Mouse (Mus musculus) granulocyte monocyte progenitor cell, adult 5-6 weeks (primary cell): ENCODE measurements at regions not wholly inside any gene's neighbourhood (a gene's known extent, or its start where the extent isn't known, plus 50 kb on each side); places are given as distances from the start of the nearest gene placed in this dataset.

ENCODE experiments used
- ATAC-seq: replicated peaks from 2 replicates; pipeline ENCODE4 v1.8.0; 2016; ENCODE audit warnings: mild to moderate bottlenecking, moderate TSS enrichment, inconsistent platforms; ENCODE audit not compliant: poor library complexity, severe bottlenecking

DNA sequence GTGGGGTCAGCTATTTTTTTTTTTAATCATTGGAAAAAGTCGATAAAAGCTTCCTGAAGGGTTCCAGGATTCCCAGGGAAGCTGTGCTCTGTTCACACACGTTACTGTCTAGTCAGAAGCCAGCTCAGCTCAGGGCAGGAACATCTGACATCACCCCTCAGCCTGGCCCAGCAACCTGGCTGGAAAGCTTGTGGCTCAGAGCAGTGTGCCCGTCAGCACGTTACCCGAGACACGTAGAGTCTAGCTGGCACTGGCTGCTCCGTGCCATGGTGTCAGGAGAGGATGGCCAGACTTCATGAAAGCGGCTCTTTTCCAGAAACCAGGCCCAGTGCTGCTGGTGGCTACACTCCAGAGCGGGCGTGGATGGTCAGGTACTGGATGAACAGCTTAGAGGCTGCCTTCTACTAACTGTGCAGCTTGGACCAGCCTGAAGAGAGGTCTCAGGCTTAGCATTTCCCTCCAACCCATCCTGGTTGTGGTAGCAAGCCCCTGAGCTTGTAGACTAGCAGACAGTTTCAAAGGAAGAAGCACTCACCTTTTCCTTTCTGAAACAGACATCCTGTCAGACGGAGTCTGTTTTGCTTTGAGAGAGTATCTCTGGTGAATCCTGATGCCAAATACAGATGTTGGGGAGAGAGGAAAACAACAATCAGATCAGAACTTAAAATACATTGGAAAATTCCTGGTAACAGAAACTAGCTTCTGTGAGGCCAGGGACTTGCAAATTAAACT is 331.1 kb upstream of the Id2 start:
- ATAC-seq, result no peak

DNA sequence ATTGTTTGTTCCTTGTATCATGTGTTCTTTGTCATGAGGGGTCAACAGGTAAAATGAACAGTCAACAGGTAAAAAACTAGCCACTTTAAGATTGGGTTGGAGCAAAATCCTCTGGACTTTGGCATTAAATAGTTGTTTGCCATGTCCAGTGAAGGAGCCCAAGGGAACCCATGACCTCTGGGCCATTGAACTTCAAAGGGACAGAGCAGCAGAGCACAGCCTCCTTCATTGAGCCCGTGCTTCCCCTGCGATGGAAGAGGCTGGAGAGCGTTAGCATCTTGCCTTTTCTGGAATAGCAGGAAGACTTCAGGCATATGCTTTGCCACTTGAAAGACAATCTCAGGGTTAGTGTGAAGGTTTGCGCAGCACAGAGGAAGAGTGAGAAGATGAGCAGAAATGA is 320.4 kb upstream of the Id2 start:
- ATAC-seq, result no peak

DNA sequence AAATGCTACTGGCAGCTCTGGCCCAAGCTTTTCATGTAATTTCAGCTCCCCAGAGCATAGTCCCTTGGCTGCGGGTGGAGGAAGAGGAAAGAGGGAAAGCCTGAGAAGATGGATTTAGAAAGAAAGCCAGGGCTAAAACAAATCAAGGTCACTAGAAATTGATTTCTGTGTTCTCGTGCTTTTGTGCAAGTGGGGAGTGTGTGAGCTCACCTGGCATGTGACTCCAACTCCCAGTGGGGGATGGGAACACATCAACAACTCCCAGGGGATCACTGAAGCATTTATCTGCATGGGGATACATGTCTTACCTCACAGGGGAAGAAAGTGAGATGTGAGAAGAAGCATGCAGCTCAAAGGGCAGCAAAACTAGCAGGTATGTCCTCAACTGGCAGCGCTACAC is 319.6 kb upstream of the Id2 start:
- ATAC-seq, result no peak

DNA sequence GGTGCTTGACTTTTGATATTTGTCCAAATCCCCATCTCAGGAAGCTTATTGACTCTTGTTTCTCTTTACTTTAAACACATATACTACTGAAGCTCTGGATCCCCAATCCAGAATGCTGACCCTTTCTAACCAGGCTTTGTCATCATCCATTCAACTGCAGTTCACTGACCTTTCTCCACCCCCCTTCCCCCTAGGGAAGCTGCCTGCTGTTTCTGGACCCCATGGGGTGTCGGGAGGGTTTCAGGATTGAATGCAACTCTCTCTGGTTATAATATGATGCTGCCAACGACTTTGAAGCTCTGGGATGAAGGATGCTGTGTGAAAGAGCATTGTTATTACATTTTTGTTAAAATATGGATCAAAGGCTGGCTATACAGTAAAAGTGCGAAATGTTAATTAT is 318.7 kb upstream of the Id2 start:
- ATAC-seq, result no peak

DNA sequence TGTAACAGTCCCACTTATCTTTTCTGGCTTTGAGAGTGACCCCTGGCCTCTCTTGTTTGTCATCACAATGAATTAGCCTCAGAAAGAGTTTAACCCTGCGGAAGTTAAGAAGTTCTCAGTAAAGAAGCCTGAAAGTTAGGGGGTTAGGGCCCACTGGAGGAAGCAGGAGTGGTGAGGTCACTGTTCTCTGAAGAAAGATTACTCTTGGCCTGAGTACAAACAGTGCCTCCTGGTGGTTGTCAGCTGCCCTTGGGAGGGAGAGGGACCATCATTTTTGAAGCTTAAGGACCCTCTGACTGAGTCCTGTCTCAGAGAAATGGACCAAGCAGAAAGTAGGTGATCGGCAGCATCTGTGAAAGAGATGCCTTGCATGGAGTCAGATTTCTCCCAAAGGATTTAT is 318.3 kb upstream of the Id2 start:
- peak; percentile 82 for ATAC-seq

DNA sequence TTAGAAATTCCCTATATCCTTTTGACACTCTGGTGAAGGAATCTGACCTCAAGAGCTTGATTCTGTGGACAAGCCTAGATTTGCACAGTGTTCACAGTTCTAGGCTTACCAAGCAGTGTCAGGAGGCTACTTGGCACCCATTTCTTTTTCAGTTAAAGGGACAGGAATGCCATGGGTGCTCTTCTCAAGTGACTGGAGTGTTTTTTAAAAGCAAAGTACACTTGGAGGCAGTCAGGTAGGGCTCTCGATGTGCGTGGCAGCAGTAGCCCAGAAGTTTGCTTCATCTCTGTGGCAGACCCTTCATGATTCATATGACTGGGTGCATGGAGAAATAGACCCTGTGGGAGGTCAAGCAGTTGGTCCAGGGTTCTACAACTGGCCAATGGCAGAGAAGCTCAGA is 310.4 kb upstream of the Id2 start:
- no peak for ATAC-seq

DNA sequence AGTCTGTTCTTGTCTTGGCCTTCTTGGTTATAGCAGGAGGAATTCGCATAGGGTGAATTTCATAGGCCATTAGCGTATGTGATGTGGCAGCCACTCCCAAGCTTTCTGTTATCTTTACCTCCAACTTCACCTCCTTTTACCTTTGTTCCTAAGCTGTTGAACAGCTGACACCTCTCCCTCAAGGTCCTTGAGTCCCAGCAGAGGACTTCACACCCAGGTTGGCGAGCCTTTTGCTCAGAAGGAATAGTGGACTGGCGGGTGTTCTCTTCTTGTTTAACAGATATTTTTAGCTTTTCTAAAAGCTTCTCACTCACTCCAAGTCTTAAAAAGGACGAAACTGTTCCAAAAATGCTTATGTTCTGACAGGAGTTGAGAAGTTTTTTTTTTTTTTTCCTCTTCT is 303.4 kb upstream of the Id2 start:
- no peak for ATAC-seq

DNA sequence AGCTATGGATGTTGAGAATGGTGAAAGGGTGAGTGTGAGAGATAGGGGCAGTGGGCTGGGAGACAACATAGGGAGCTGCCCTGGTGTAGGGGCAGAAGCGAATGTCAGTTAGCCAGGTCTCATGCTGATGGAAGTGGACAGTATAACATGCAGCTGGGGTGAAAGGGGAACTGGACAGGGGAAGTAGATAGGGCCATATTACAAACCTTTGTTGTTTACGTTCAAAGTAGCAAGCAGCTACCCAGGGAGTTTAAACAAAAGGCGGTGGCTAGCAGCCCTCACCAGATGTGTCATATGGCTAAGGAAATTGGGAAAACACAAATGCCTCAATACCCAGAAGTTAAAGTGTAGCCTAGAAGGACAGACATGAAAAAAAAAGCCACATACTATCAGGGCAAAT is 301.8 kb upstream of the Id2 start:
- peak; percentile 86 for ATAC-seq

DNA sequence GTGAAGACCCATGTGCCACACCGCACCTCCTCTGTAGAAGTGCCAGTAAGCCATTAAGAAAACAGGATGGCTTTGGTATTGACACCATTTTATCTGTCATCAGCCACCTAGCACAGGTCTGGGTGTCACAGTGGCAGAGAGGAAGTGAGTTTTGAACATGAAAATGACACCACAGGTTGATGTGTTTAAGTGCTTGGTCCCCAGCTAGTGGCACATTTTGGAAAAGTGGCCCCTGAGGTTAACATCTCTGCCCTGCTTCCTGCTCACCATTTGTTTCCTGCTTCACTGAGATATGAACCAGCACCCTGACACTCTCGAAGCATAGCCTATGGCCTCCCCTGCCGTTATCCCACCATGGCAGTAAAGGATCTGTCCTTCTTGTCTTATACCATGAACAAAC is 297.4 kb upstream of the Id2 start:
- ATAC-seq, result no peak

DNA sequence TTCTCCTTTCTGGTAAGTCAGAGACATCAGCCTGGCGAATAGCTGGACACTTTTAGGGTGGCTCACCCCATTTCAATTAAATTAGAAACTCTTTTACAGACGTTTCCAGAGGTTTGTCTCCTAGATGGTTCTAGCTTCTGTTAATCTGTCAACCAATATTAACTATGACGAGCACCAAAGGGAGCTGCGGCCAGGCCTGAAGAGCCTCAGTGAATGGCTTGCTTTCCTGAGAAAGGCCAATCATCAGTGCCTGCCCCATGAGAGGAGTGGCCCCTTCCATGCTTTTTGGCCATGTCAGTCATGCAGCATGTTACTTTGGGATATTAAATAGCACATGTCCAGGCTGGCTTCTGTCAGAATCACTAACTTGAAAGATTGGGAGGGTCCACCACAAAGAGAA is 296.6 kb upstream of the Id2 start:
- ATAC-seq, result no peak

DNA sequence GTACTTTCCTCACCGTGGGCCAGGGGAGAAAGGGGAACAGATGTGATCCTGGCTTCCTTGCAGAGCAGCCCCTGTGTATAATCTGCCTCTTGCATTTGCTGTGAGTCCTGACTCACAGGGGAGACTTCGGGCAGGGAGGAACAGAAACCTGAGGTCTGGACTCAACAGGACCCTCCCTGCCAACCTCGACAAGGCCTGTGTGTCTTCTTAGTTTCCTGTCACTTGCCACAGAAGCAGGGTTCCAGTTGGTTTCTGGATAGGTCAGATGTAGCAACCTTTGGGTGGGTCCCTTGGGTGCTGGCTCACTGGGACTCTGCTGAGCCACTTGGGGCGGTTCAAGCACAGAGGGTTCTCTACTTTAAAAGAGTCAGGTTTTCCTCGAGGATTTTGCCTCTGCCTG is 292.3 kb upstream of the Id2 start:
- ATAC-seq, result peak; percentile 94

DNA sequence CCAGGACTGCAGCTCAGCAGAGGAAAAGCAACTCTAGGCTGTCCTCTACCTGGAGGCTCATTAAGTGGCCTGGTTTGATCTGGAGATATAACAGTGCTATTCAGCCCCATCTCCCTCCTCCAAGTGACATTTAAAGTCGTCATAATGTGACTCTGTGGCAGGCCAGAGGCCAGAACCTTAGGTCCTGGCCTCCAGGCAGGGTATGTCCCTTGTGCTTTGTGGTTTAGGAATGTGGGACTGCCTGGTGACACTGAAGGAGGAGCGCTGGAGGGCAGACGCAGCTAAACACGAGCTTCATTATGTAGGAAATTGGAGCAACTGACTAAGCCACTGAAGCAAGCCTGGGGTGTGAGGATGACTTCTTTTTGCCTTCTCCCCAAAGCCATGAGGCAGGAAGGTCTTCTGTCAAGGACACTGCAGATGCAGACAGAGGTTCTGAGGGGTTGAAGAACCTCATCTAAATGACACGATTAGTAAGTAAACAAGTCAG is 290.9 kb upstream of the Id2 start:
- ATAC-seq, result no peak

DNA sequence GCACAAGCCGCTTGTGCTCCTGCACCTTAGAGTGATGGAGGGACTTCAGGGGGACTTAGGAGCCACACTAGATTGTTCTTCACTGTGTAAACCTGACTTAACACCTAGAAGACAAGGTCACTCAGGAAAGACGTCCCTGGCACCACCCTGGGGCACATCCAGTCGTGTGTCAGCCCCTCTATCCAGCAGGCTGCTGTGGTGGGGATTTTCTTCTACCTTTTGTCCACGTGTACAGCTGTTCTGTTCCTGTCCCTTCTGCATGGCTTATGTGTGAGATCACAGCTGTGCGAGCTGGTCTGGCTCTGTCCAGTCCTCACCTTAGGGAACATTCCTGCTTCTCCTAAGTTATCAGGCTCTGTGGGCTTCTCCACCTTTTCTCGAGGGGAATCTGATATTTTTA is 286.0 kb upstream of the Id2 start:
- no peak for ATAC-seq

DNA sequence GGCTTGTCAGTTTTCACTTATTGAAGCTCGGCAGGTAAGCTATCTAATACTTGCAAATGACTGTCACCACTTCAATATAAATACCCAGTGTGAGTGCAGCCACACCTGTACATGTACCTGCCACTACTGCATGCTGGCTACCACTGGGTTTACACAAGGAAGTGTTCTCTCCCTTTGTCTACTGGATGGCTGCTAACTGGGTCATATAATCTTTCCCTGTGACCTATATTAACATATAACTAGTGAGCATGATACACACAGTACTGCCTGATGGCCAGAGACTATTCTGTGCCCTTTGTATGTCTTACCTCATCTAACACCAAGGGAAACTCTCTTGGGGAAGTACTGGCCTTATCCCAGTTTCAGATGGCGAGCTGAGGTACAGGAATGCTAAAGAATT is 285.5 kb upstream of the Id2 start:
- ATAC-seq, result peak; percentile 20; the same call in 1 of the 2 replicates

DNA sequence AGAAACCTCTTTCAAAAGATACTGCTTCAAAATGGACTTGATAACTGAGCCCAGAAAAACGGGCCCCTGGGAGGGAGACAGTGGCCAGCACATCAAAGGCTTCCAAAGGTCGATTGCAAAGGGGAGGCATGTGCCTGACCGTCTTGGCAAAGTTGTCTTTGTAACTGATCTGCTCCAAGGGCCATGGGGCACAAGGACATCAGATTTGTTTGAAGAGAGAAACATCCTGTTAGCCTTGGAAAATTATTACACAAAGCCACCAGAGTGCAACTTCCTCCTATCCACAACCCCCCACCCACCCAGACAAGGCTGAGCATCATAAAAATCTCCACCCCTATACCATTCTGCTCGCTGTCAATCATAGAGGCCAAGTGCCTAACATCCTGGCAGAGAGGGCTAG is 284.7 kb upstream of the Id2 start:
- ATAC-seq, result peak; percentile 28

DNA sequence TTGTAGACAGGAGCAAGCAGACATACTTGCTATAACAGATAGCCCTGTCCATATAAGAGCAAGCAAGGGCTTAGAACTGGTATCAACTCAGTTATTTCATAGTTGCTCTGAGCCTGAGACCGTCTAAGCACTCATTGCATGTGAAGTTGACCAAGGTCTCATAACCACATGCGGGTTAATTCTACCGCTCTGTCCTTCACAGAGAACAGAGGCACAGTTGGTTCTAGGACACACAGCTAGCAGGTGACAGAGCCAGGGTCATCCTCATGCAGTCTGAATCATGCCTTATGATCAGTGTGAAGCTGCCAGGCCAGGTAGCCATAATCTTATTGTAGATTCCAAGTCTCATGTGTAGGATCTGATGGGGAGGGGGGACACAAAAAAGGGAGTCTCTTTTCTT is 283.1 kb upstream of the Id2 start:
- ATAC-seq, result no peak

DNA sequence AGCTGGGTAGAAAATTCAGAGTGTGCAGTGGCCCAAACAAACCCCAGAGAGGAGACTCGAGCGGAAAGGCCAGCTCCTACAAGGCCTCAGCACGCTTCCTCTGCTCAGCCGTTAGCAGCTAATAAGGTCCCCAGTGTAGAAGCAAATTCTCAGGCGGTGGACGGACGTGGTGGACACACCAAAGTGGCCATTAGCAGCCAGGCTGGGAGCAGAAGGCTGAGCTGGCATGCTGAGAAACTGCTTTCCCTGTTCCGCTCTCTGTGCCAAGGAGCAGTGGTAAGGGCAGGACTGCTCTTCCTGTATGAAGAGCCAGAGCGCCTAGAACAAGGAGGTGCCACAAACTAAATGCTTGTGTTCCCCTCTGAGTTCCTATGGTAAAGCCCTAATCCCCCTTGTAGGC is 282.1 kb upstream of the Id2 start:
- ATAC-seq, result no peak

DNA sequence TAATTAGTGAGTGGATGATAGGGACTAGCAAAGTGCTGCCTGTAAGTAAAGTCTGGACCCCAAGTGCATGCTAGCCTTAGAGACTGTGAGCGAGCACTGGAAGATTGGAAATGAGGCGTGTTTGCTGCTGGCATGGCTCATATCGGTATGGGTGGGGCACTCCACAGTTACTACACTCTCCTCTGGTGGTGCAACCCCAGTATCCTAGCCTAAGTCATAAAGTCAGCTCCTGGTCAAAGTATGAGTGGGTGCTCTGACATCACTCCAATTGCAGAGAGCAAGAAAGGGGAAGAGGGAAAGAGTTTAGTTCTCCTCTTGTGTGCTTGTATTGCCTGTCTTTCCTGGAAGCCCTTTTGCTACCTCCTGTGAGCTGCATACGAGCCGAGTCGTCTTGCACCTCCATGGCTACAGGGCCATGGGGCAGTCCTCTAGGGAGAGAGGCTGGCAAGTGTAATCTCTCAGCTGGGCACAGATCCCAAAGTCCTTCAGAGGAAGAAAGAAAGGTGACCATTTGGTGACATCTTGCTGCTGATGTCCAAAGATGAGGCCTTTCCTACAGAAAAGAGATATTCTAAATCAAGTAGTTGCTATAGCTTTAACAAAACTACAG is 281.2 kb upstream of the Id2 start:
- peak; percentile 94 for ATAC-seq

DNA sequence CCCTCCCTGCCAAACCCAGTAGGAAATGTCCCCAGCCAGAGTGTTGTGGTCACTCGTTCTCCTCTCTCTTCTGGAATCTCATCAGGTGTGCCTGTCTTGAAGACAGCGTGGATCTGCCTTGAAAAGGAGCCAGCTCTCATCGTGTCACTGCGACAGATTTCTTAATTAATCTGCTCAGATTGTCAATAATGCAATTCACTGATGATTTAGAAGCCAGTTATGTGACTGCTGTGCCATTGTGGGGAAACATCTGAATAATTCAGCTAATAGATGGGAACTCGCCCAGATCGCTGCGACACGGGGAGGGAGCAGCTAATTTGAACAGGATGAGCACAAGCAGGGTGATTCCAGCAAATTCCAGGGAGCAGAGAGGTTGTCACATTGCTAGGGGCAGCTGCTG is 279.5 kb upstream of the Id2 start:
- no peak for ATAC-seq

DNA sequence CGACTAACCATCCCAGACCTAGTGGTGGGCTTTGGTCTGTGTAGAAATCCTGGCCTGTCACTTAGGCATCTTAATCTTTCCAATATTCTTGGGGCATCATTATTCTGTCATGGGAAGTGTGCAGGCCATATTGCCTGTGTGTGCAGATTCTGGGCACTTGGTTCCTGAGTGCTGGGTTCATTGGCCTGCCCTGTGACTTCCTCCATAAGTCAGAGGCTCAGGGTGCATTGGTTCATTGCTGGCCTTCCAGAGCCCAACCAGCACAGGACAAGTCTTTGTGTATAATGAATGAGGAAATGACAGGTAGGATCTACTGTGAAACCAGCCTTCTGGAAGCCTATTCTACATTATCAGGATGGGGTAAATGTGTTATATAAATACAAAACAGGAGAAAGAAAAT is 270.6 kb upstream of the Id2 start:
- ATAC-seq, result no peak

DNA sequence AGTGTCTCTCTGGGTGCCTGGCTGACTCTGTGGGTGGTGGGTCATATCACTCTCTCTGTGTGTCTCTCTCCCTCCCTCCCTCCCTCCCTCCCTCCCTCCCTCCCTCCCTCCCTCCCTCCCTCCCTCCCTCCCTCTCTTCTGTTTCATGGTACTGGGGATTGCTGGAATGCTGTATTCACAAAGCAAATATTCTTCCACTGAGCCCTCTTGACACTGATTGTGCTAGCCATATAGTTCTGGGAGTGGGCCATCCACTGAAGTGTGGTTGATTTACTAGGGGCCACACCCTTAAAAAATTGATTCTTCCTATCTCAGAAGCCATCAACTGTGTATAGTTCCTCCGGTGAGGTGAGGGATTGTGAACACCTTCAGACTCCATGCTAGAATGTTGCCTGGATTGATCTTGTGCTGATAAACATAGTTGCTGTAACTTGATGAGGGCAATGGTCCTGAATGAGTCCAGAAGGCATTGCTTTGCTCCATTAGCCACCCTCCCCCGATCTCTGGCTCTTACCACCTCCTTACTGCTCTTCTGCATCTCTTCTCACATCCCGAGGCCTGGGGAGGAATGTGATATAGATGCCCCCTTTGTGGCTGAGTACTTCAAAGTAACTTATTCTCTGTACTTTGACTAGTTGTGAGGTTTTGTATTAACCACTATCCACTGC is 268.8 kb upstream of the Id2 start:
- ATAC-seq, result no peak
